Mouse (Mus musculus) forebrain, postnatal 0 days (tissue): ENCODE measurements around the gene Tspan12. TPM values are rescaled to one million over a fixed set of nuclear protein-coding genes. Genes with fewer than 3 reads are reported as not detected.

Experiments
- ATAC-seq: fragments of 200-750 bp; cut with Nextera tagmentation; 2 replicates; pipeline ENCODE4 v1.8.0; 2017; ENCODE audit warnings: mild to moderate bottlenecking, moderate library complexity
- DNase-seq: peaks from one replicate; pipeline ENCODE4 v3.0.0-alpha.2; 2015
- H3K27ac ChIP-seq: fragments of 300-500 bp; sonication (generic); 2 replicates; pipeline ENCODE4 v1.5.1; 2014; ENCODE audit warnings: low read depth, mild to moderate bottlenecking, antibody characterized with exemption, low read length, moderate library complexity, mixed read lengths
- H3K27me3 ChIP-seq: fragments of 300-500 bp; sonication (generic); 2 replicates; pipeline ENCODE4 v1.6.1; 2014; ENCODE audit warnings: mild to moderate bottlenecking, low read length, mixed read lengths; ENCODE audit not compliant: insufficient read depth
- H3K36me3 ChIP-seq: fragments of 300-500 bp; sonication (generic); 2 replicates; pipeline ENCODE4 v1.6.1; 2014; ENCODE audit warnings: mild to moderate bottlenecking, moderate library complexity; ENCODE audit not compliant: insufficient read depth
- H3K4me1 ChIP-seq: fragments of 300-500 bp; sonication (generic); 2 replicates; pipeline ENCODE4 v1.6.1; 2014; ENCODE audit warnings: antibody characterized with exemption; ENCODE audit not compliant: insufficient read depth
- H3K4me2 ChIP-seq: fragments of 300-500 bp; sonication (generic); 2 replicates; pipeline ENCODE4 v1.6.1; 2014; ENCODE audit warnings: low read depth, mild to moderate bottlenecking, moderate library complexity
- H3K4me3 ChIP-seq: fragments of 300-500 bp; sonication (generic); 2 replicates; pipeline ENCODE4 v1.5.1; 2014; ENCODE audit warnings: low read depth, low read length, mixed read lengths
- H3K9ac ChIP-seq: fragments of 300-500 bp; sonication (generic); 2 replicates; pipeline ENCODE4 v1.6.1; 2014; ENCODE audit warnings: mild to moderate bottlenecking
- H3K9me3 ChIP-seq: fragments of 300-500 bp; sonication (generic); 2 replicates; pipeline ENCODE4 v1.6.1; 2016; ENCODE audit warnings: low read length
- CTCF ChIP-seq: sonication (generic); IDR thresholded peaks from 2 replicates; pipeline ENCODE4 v1.5.1; 2016; ENCODE audit warnings: antibody characterized with exemption, control low read depth, low read depth
- WGBS: fragments of 180-500 bp; shearing (Covaris S2); extraction: QIAGEN DNeasy Blood & Tissue Kit; methylation state at CpG from one replicate; pipeline ENCODE4 v1.1.7; 2014; 5-methylcytosine and 5-hydroxymethylcytosine counted together
- polyA plus RNA-seq: library from polyadenylated mRNA; unstranded; fragments of >200 nt; fragmentation: Nextera tagmentation; extraction: Ambion mirVana; gene quantifications from 2 replicates; pipeline ENCODE4 v1.2.1, GENCODE M21; 2015
- total RNA-seq: library from RNA; depleted of rRNA; stranded (reverse); fragments of >200 nt; gene quantifications from 2 replicates; pipeline ENCODE4 v1.2.3, GENCODE M21; 2014

Gene Tspan12
- total and polyA plus RNA-seq, 2 experiments from 2014 or later: 30.7 to 42.6 TPM

DNA sequence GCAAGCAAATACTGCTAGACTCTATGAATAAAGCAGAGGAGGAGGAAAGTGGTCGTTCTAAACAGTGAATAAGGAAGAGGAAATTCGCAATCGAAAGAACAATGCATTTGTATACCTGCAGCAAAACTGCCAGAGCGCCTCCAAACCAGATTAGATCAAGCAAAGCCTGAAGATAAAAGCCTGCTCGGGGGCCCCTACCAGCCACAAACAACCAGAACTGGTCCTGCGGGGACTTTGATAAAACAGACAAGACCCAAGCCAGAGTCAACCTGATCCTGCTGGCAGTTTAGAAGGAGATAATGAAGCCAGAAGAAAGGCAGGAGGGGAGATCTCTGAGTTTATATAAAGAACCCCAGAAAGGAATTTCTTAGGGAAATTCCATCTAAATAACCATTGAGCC, 65.0 kb downstream of the Tspan12 start:
- H3K4me2 ChIP-seq: no peak overlapping the region
- H3K27me3 ChIP-seq: no peaks in the 10 kb centered on the region
- H3K9me3 ChIP-seq: no peaks in the 10 kb centered on the region
- 23% methylated on average over 6 of the region's 6 CpGs for whole genome bisulfite sequencing
- H3K9ac ChIP-seq: no peak overlapping the region
- H3K4me3 ChIP-seq: no peak overlapping the region
- H3K4me1 ChIP-seq: no peaks in the 10 kb centered on the region
- H3K36me3 ChIP-seq: no peaks in the 10 kb centered on the region
- ATAC-seq (no peak), DNase-seq (no peak)
- H3K27ac ChIP-seq: no peak overlapping the region
- no peak for TF ChIP-seq CTCF

DNA sequence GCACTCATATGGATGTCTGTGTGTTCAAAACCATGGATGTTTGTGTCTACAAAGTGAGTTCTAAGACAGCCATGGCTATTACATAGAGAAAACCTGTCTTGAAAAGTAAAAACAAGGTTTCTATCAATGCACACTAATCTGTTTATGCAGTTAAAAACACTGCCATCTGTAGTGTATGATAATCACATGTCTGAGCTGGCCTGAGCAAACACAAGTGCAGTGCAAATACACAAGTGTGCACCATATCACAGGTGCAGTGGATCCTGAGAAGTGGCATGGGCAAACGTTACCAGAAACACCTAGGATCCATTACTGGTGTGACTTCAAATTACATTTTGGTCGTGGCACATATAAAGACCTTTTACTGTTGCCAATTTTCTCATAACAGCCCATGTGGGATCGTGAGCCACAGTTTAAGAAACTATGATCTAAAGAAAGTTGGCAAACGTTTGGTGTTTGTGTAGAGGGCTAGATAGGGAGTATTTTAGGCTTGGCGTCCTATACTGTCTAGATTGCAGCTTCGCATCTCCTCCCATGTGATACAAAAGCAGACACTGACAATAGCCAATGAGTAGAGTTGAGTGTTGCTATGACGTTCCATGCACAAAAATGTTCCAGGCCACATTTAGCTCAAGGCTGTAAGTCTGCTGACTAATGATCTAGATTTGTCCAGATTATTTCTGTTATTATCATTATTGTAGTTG, 78.0 kb downstream of the Tspan12 start:
- Histone ChIP-seq H3K4me2 (no peak overlapping the region), H3K9ac (no peak overlapping the region), H3K36me3 (no peaks in the 10 kb centered on the region), H3K4me1 (no peaks in the 10 kb centered on the region), H3K27ac (no peak overlapping the region), H3K4me3 (no peak overlapping the region), H3K27me3 (no peaks in the 10 kb centered on the region), H3K9me3 (no peaks in the 10 kb centered on the region)
- WGBS: 76% methylated on average over 7 of the region's 7 CpGs
- peak; percentile 90 for ATAC-seq
- TF ChIP-seq CTCF: no peak
- no peak for DNase-seq

GRCm38 (mm10) chr6:21769447-21769809, 82.9 kb downstream of the Tspan12 start:
- ATAC-seq (no peak), DNase-seq (no peak)
- Histone ChIP-seq H3K4me2 (no peak overlapping the region), H3K9ac (no peak overlapping the region), H3K4me1 (no peaks in the 10 kb centered on the region), H3K27me3 (no peaks in the 10 kb centered on the region), H3K36me3 (no peaks in the 10 kb centered on the region), H3K4me3 (no peak overlapping the region), H3K9me3 (no peaks in the 10 kb centered on the region), H3K27ac (no peak overlapping the region)
- TF ChIP-seq CTCF: no peak
- 98% methylated on average over 1 of the region's 1 CpGs for WGBS

DNA sequence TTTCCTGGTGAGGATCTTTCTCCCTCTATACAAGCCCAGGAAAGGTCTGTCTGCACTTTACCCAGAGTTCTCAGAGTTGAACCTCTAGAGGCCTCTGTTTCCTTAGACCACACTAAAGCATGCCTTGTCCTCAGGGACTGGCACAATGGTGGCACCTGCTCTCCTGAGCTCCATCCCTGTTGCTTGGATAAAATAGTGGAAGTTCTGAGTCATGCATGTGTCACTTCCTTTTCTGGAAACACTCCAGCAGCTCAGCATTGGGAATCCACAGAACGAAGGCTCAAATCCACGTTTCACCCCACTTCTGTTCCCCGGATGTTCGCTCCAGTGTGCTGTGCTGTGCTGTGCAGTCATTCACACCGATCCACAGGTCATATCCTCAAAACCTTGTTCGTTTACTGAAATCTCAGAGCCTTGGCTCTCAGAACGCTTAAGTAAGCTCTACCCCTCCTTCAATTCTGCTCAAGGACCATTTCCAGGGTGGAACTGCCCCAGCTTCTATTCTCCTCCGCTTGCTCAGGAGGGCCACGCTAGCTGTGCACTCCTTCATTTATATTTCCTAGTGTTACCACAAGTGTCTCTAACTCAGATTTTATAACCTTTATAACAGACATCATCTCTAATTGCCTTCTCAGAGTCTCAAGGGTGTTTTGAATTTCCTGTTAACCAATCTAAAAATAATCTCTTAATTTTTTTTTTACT, 83.4 kb downstream of the Tspan12 start:
- no peak for TF ChIP-seq CTCF
- Histone ChIP-seq H3K36me3 (no peaks in the 10 kb centered on the region), H3K4me1 (no peaks in the 10 kb centered on the region), H3K27ac (no peak overlapping the region), H3K9ac (no peak overlapping the region), H3K4me3 (no peak overlapping the region), H3K27me3 (no peaks in the 10 kb centered on the region), H3K9me3 (no peaks in the 10 kb centered on the region), H3K4me2 (no peak overlapping the region)
- ATAC-seq: no peak
- WGBS: 85% methylated on average over 9 of the region's 9 CpGs
- DNase-seq: no peak

DNA sequence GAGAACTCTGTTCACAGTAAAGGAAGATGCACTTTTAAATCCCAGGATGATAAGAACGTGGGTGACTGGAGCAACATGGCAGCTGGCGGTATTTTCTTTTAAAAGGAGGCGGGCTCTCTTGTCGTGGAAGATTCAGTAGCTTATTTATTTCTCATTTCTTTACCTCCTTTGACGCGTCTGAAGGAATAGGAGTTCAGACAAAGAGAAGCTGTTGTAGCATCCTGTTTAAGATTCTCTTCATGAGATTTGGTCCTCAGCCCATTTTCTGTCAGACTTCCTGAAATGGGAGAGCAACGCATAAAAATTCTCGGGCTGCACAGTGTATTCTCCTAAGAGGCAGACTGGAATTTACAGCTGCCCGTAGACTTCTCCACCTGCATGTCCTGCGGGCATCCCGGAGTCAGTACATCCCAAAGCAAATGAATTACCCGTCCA, 84.5 kb downstream of the Tspan12 start:
- H3K4me3 ChIP-seq: no peak overlapping the region
- no peak overlapping the region for H3K9ac ChIP-seq
- peak; percentile 57 for DNase-seq
- H3K27ac ChIP-seq: no peak overlapping the region
- peak overlapping the region; percentile 21; the same call in 1 of the 2 replicates for H3K4me2 ChIP-seq
- no peaks in the 10 kb centered on the region for H3K4me1 ChIP-seq
- H3K36me3 ChIP-seq: no peaks in the 10 kb centered on the region
- no peaks in the 10 kb centered on the region for H3K9me3 ChIP-seq
- no peaks in the 10 kb centered on the region for H3K27me3 ChIP-seq
- TF ChIP-seq CTCF: no peak
- 50% methylated on average over 12 of the region's 12 CpGs for WGBS
- ATAC-seq: peak; percentile 78

GRCm38 (mm10) chr6:21747536-21747935, 104.8 kb downstream of the Tspan12 start:
- Histone ChIP-seq H3K27ac (no peak overlapping the region), H3K27me3 (no peaks in the 10 kb centered on the region), H3K4me2 (no peak overlapping the region), H3K36me3 (no peaks in the 10 kb centered on the region), H3K9ac (no peak overlapping the region), H3K9me3 (no peaks in the 10 kb centered on the region), H3K4me1 (no peaks in the 10 kb centered on the region), H3K4me3 (no peak overlapping the region)
- TF ChIP-seq CTCF: no peak
- ATAC-seq (no peak), DNase-seq (no peak)
- 55% methylated on average over 1 of the region's 1 CpGs for WGBS

DNA sequence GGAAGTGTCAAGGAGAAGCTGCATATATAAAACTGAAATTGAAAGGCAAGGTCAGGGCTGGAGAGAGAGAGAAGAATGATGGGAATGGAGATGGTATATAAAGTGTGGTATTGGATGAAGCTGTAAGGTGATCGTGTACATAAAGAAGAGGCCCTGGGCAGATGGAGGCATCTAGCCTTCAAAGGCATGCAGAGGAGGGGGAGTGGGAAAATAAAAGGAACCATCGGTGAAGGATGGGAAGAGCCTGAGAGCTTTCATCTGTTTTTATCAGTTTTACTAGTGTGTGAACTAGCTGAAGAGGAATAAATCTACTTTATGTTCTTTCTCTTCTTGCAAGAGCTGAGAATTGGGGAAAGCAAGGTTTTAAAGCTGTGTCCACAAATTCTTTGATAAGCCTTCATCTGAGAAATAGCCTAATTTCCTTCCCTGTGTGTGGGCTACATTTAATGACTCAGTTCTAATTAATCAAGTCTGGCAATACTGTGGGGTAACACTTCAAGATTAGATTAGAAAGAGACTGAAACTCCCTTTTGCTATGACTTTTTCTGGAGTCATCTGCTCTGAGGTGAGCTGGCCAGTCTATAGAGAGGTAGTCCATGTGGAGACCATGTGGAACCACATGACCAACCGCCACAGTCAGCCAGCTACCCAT, 107.6 kb downstream of the Tspan12 start:
- no peaks in the 10 kb centered on the region for H3K4me1 ChIP-seq
- H3K9me3 ChIP-seq: no peaks in the 10 kb centered on the region
- no peak overlapping the region for H3K4me2 ChIP-seq
- H3K4me3 ChIP-seq: no peak overlapping the region
- 83% methylated on average over 3 of the region's 3 CpGs for WGBS
- DNase-seq: no peak
- no peak overlapping the region for H3K27ac ChIP-seq
- no peak for ATAC-seq
- H3K27me3 ChIP-seq: no peaks in the 10 kb centered on the region
- TF ChIP-seq CTCF: no peak
- H3K36me3 ChIP-seq: no peaks in the 10 kb centered on the region
- H3K9ac ChIP-seq: no peak overlapping the region
